Comparison of ENCODE assay signal across 24 mouse cellular contexts in the genomic region with DNA sequence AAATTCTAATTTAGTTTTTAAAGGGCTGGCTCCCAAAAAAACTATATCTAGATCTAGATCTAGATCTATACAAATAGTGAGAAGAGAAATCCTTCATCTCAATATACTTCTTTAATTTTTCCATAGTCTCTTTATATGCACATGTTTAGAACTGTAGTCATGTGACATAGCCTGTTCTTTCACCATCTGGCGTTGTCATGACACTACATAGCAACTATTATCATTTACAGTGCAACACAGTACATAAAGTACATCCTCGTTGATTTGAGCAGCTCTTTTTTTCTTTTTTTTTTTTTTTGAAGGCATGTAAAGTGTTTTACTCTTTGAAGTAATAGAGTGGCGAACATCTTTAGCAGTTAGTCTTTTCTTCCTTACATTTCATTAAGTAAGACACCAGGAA. TPM values are rescaled to one million over a fixed set of nuclear protein-coding genes. Genes with fewer than 3 reads are reported as not detected.
DNase-seq lines count a peak whose midpoint lies in the region; ATAC-seq and TF ChIP-seq lines count a peak whose summit lies in the region.
"Had no signal": no experiment of that assay in that cellular context is flagged by ENCODE, and none has a peak within 500 bp of the region (broad histone marks: within the 10 kb centered on the region; RNA-seq: fewer than 3 reads in every experiment).

No protein-coding gene starts in this region.

- no peak overlapping the region for H3K9ac ChIP-seq in lung, postnatal 0 days (replicated peaks; ENCODE audit: low read depth)
- no peak overlapping the region for H3K9ac ChIP-seq in MEL (ENCODE audit: control insufficient read depth, low read depth, low read length, poor library complexity, severe bottlenecking)
- H3K9ac ChIP-seq: embryonic facial prominence, embryonic 12.5 days; embryonic facial prominence, embryonic 15.5 days; heart, embryonic 13.5 days; hindbrain, embryonic 14.5 days had no signal

- H3K27me3 ChIP-seq in lung, postnatal 0 days (replicated peaks; ENCODE audit: insufficient read depth, low read length): no peaks in the 10 kb centered on the region
- no peaks in the 10 kb centered on the region for H3K27me3 ChIP-seq in MEL (ENCODE audit: control insufficient read depth in 1 of 2, insufficient read depth in 2 of 2, low read length in 2 of 2)
- no peaks in the 10 kb centered on the region for H3K27me3 ChIP-seq in limb, embryonic 10.5 days (ENCODE audit: low read depth, poor library complexity, severe bottlenecking)
- H3K27me3 ChIP-seq: embryonic facial prominence, embryonic 12.5 days; embryonic facial prominence, embryonic 15.5 days; heart, embryonic 13.5 days; Patski had no signal

- peak; percentile 49; the same call in 1 of the 2 replicates for ATAC-seq in lung, postnatal 0 days
- ATAC-seq in megakaryocyte-erythroid progenitor cell, adult 5-6 weeks (replicated peaks; ENCODE audit: low FRiP score, low TSS enrichment, poor library complexity, severe bottlenecking): 0 out of 2 replicates have a peak, but pooled peaks have one; percentile 47
- ATAC-seq: forebrain, embryonic 14.5 days; hindbrain, postnatal 0 days; Patski had no signal

- TF ChIP-seq CTCF in lung, postnatal 0 days (IDR thresholded peaks at IDR 0.05): no peak
- TF ChIP-seq CTCF in MEL (IDR thresholded peaks at IDR 0.05 in 2 of 3, conservative IDR thresholded peaks at IDR 0.05 in 1 of 3; ENCODE audit: control insufficient read depth in 1 of 3, insufficient read depth in 1 of 3, low read depth in 2 of 3, low read length in 3 of 3, poor library complexity in 1 of 3, severe bottlenecking in 1 of 3): no peak

- H3K79me2 ChIP-seq in MEL (ENCODE audit: control insufficient read depth, insufficient read depth, low read length, poor library complexity): peaks cover 5% of the 10 kb centered on the region; the same call in 1 of the 2 replicates

- TF ChIP-seq RAD21 in MEL (IDR thresholded peaks at IDR 0.05; ENCODE audit: low read depth, low read length): no peak

- no peak for TF ChIP-seq EP300 in lung, postnatal 0 days (IDR thresholded peaks at IDR 0.05)
- TF ChIP-seq EP300 in MEL (IDR thresholded peaks at IDR 0.05; ENCODE audit: low read depth in 1 of 2, low read length in 2 of 2): no peak

- H3K4me2 ChIP-seq in lung, postnatal 0 days (replicated peaks; ENCODE audit: low read depth, low read length): no peak overlapping the region
- H3K4me2 ChIP-seq: embryonic facial prominence, embryonic 12.5 days; embryonic facial prominence, embryonic 15.5 days; heart, embryonic 13.5 days; hindbrain, embryonic 14.5 days had no signal

- 72% methylated on average over 3 of the region's 3 CpGs for WGBS in lung, postnatal 0 days
- WGBS in limb, embryonic 10.5 days: 91% methylated on average over 3 of the region's 3 CpGs

- peak; percentile 56 for DNase-seq in lung, postnatal 0 days (ENCODE audit: low spot score)
- no peak for DNase-seq in lung, postnatal 14 days
- DNase-seq in MEL (ENCODE audit: low read depth, low spot score): no peak
- DNase-seq in limb, embryonic 10.5 days (ENCODE audit: low spot score): no peak
- no peak for DNase-seq in left cerebral cortex, postnatal 25 days (ENCODE audit: low spot score in 2 of 2)
- DNase-seq: adrenal gland, postnatal 10 days; adrenal gland, postnatal 36 days; cerebellum, adult 2 months; cerebellum, adult 9-11 months; cerebellum, postnatal 25 days; gastrocnemius, postnatal 10 days; gastrocnemius, postnatal 36 days; heart, adult 2 months; heart, postnatal 14 days; heart, postnatal 4 days had no signal

- H3K4me3 ChIP-seq in lung, postnatal 0 days (ENCODE audit: low read depth, low read length): no peak overlapping the region
- H3K4me3 ChIP-seq in MEL (ENCODE audit: control insufficient read depth in 1 of 2, insufficient read depth in 1 of 2, low read depth in 2 of 2, low read length in 2 of 2): no peak overlapping the region
- no peak overlapping the region for H3K4me3 ChIP-seq in limb, embryonic 10.5 days
- H3K4me3 ChIP-seq: embryonic facial prominence, embryonic 12.5 days; embryonic facial prominence, embryonic 15.5 days; heart, adult 2 months; heart, embryonic 10.5 days; heart, embryonic 13.5 days had no signal

- intact Hi-C loops in left cerebral cortex, postnatal 25 days (cut with DNase I): no loop called here

- TF ChIP-seq POLR2A in MEL (IDR thresholded peaks at IDR 0.05; ENCODE audit: control insufficient read depth in 1 of 2, insufficient read depth in 1 of 2, low read depth in 1 of 2, low read length in 2 of 2, poor library complexity in 1 of 2): no peak

- H3K9me3 ChIP-seq in lung, postnatal 0 days (ENCODE audit: low read length): no peaks in the 10 kb centered on the region
- no peaks in the 10 kb centered on the region for H3K9me3 ChIP-seq in MEL (replicated peaks; ENCODE audit: insufficient read depth, low read length)
- no peaks in the 10 kb centered on the region for H3K9me3 ChIP-seq in limb, embryonic 10.5 days (replicated peaks)
- H3K9me3 ChIP-seq: embryonic facial prominence, embryonic 12.5 days; embryonic facial prominence, embryonic 15.5 days; heart, embryonic 10.5 days; heart, embryonic 13.5 days had no signal

- H3K36me3 ChIP-seq in lung, postnatal 0 days (ENCODE audit: insufficient read depth, low read length): no peaks in the 10 kb centered on the region
- H3K36me3 ChIP-seq in MEL (ENCODE audit: control insufficient read depth in 1 of 2, insufficient read depth in 2 of 2, low read length in 2 of 2): peaks cover 0 to 16% of the 10 kb centered on the region in 2 experiments; a peak in 3 of 4 replicates
- no peaks in the 10 kb centered on the region for H3K36me3 ChIP-seq in limb, embryonic 10.5 days
- H3K36me3 ChIP-seq: embryonic facial prominence, embryonic 12.5 days; embryonic facial prominence, embryonic 15.5 days; heart, embryonic 10.5 days; heart, embryonic 13.5 days had no signal

- no peak overlapping the region for H3K27ac ChIP-seq in lung, postnatal 0 days (ENCODE audit: low read length)
- H3K27ac ChIP-seq in MEL (ENCODE audit: control insufficient read depth, low read depth, low read length): no peak overlapping the region
- no peak overlapping the region for H3K27ac ChIP-seq in limb, embryonic 10.5 days
- H3K27ac ChIP-seq: embryonic facial prominence, embryonic 12.5 days; embryonic facial prominence, embryonic 15.5 days; heart, adult 2 months; heart, embryonic 10.5 days; heart, embryonic 13.5 days; hindbrain, embryonic 14.5 days; hindbrain, postnatal 0 days had no signal

- H3K4me1 ChIP-seq in lung, postnatal 0 days (ENCODE audit: insufficient read depth, low read depth, low read length): no peaks in the 10 kb centered on the region
- peaks cover 11 to 23% of the 10 kb centered on the region in 2 experiments for H3K4me1 ChIP-seq in MEL (ENCODE audit: control insufficient read depth in 1 of 2, insufficient read depth in 2 of 2, low read length in 2 of 2)
- H3K4me1 ChIP-seq in limb, embryonic 10.5 days: no peaks in the 10 kb centered on the region
- H3K4me1 ChIP-seq: embryonic facial prominence, embryonic 12.5 days; embryonic facial prominence, embryonic 15.5 days; heart, embryonic 10.5 days had no signal

TF ChIP-seq in MEL, 35 proteins besides CTCF, POLR2A, EP300 and RAD21:
- TF ChIP-seq ZNF384 (IDR thresholded peaks at IDR 0.05; ENCODE audit: low read depth, low read length) (no peak), USF1 (IDR thresholded peaks at IDR 0.05; ENCODE audit: low read depth, low read length) (peak; percentile 45; the same call in 1 of the 2 replicates)

RNA-seq across cellular contexts. Expression of gene Slc16a10, which starts 22.6 kb away (rescaled TPM):
- 7.3 and 8.7 TPM in 2 replicates for polyA plus RNA-seq in lung, postnatal 0 days (2015; fragmentation: Nextera tagmentation; extraction: Ambion mirVana)
- total RNA-seq in MEL (2012; rRNA removed): 13.2 TPM in 2 replicates
- polyA plus RNA-seq in MEL (2012; ENCODE audit: insufficient read depth in 1 of 2, insufficient read length in 2 of 2, low read depth in 1 of 2, low replicate concordance in 2 of 2, missing spikeins in 1 of 2): 10 to 100 TPM in 1 of 2 experiments, not detected in 1; 17.9 TPM
- 44.2 and 51.6 TPM in 2 replicates for total RNA-seq in megakaryocyte-erythroid progenitor cell, adult 5-6 weeks (2014; fragmentation: Nextera tagmentation)
- 27.1 and 35.5 TPM in 2 replicates for total RNA-seq in megakaryocyte-erythroid progenitor cell, adult 5-6 weeks (2017)
- 10.4 and 12.6 TPM in 2 replicates for polyA plus RNA-seq in limb, embryonic 10.5 days (2016; fragmentation: Nextera tagmentation; extraction: Ambion mirVana)
- total RNA-seq in left cerebral cortex, postnatal 25 days (2021): 1 to 10 TPM; 2.5 to 3.4 TPM
